Mouse (Mus musculus) spleen, adult 12 weeks (tissue): ENCODE results near the gene Gm49380.

Experiments used
- DNase-seq: peaks from one replicate; pipeline ENCODE4 v3.0.0; 2022; ENCODE audit warnings: low spot score

Gene Gm49380

GRCm38 (mm10) chr9:44075276-44075995 is 37.9 kb downstream of the Gm49380 start:
- no peak for DNase-seq

- no peak for DNase-seq
Measured at GRCm38 (mm10) chr9:44074395-44075275, 38.7 kb downstream of the Gm49380 start.

- no peak for DNase-seq
Measured at GRCm38 (mm10) chr9:44073115-44073514, 40.2 kb downstream of the Gm49380 start.

- DNase-seq, result no peak
Measured at GRCm38 (mm10) chr9:44072599-44072915, 40.7 kb downstream of the Gm49380 start.

GRCm38 (mm10) chr9:44071914-44072598 is 41.2 kb downstream of the Gm49380 start:
- DNase-seq, result no peak

GRCm38 (mm10) chr9:44070844-44071231 is 42.5 kb downstream of the Gm49380 start:
- DNase-seq, result no peak

GRCm38 (mm10) chr9:44070113-44070843 is 43.0 kb downstream of the Gm49380 start:
- DNase-seq, result no peak

- DNase-seq, result no peak
Measured at GRCm38 (mm10) chr9:44069252-44069651, 44.0 kb downstream of the Gm49380 start.

- DNase-seq, result no peak
Measured at GRCm38 (mm10) chr9:44067960-44068330, 45.4 kb downstream of the Gm49380 start.

- DNase-seq, result no peak
Measured at GRCm38 (mm10) chr9:44067241-44067959, 45.9 kb downstream of the Gm49380 start.

- peak; percentile 89 for DNase-seq
Measured at GRCm38 (mm10) chr9:44066785-44067225, 46.5 kb downstream of the Gm49380 start, which contains the start of gene Usp2. Gene Usp2, plus strand, starts transcription at chr9:44067021.

GRCm38 (mm10) chr9:44065177-44065576 is 48.1 kb downstream of the Gm49380 start:
- no peak for DNase-seq

GRCm38 (mm10) chr9:44058606-44059005 is 54.7 kb downstream of the Gm49380 start:
- no peak for DNase-seq

- no peak for DNase-seq
Measured at GRCm38 (mm10) chr9:44053936-44054335, 59.4 kb downstream of the Gm49380 start.

GRCm38 (mm10) chr9:44052855-44053254 is 60.4 kb downstream of the Gm49380 start:
- no peak for DNase-seq

- DNase-seq, result no peak
Measured at GRCm38 (mm10) chr9:44049381-44050165, 63.7 kb downstream of the Gm49380 start.

GRCm38 (mm10) chr9:44048541-44049380 is 64.5 kb downstream of the Gm49380 start:
- DNase-seq, result no peak

GRCm38 (mm10) chr9:44047571-44048490 is 65.5 kb downstream of the Gm49380 start:
- DNase-seq, result no peak
